Mouse (Mus musculus): Measurements from ENCODE around the gene Lamc1.

GRCm38 (mm10) chr1:153307509-153308178 is 24.9 kb downstream of the Lamc1 start:
- no peak for TF ChIP-seq CTCF (IDR thresholded peaks at IDR 0.05; ENCODE audit: borderline replicate concordance, control insufficient read depth, extremely low read depth, insufficient read depth, low read length, poor library complexity)
- no peak for TF ChIP-seq POLR2A (IDR thresholded peaks at IDR 0.05; ENCODE audit: control insufficient read depth, extremely low read depth, insufficient read depth, low read length, poor library complexity)

Measured in thymus, adult 2 months (tissue).